Mouse (Mus musculus) ES-Bruce4 (cell line): ENCODE results near the gene Rbm26.

Experiments
- CTCF ChIP-seq: IDR thresholded peaks from one replicate; pipeline ENCODE4 v1.8.1; 2011; ENCODE audit warnings: low read depth, low read length
- POLR2A ChIP-seq: IDR thresholded peaks from one replicate; pipeline ENCODE4 v1.8.1; 2011; ENCODE audit warnings: low read length; ENCODE audit not compliant: insufficient read depth

DNA sequence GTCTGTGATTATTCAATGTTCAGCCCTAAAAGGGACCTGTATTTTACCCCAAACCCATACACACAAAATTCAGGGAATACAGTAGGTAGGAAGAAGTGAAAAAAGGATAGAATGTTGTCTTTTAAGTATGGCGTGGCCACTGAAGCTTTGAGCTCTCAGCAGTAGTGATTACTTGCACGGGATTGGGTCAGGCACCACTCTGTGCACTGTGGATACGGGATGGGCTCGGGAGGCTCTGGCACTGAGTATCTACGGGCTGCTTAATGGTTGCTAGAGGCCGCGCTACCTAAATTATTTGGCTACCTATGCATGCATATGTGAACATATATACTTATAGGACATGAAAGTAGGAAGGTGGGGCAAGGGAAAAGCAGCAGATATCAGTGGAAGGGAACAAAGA, 78.3 kb downstream of the Rbm26 start:
- no peak for TF ChIP-seq CTCF
- TF ChIP-seq POLR2A = no peak
